Mouse (Mus musculus) urinary bladder, postnatal 36 days (tissue): ENCODE results near the gene Nlk.
A peak's percentile ranks its signal among the peaks of the same experiment; 100 is the strongest.
"Not testable (repeated sequence)": the region's sequence is repeated elsewhere in the genome, so short reads cannot be mapped to it uniquely, and the experiment has no call there.

Source experiments
- DNase-seq, 2 experiments: peaks; one replicate each; pipeline ENCODE4 v3.0.0; 2022; ENCODE audit warnings: low spot score in 2 of 2, mixed read lengths in 1 of 2

Gene Nlk

GRCm38 (mm10) chr11:78549491-78549987, 147.6 kb downstream of the Nlk start:
- DNase-seq, result no peak

- DNase-seq, result no peak
Measured at GRCm38 (mm10) chr11:78547718-78548460, 149.3 kb downstream of the Nlk start.

GRCm38 (mm10) chr11:78545181-78545580, 152.0 kb downstream of the Nlk start:
- no peak for DNase-seq

- no peak for DNase-seq
Measured at GRCm38 (mm10) chr11:78544449-78545111, 152.6 kb downstream of the Nlk start.

GRCm38 (mm10) chr11:78540358-78540757, 156.8 kb downstream of the Nlk start:
- DNase-seq, result no peak

GRCm38 (mm10) chr11:78536690-78537084, 160.5 kb downstream of the Nlk start:
- DNase-seq, result no peak

- peak; percentile 93 to 98 for DNase-seq
Measured at GRCm38 (mm10) chr11:78536080-78536689, 161.0 kb downstream of the Nlk start, which contains the start of the genes Tnfaip1 and Ift20. Tnfaip1 (minus strand) TSS chr11:78536332. Ift20 (plus strand) TSS chr11:78536361.

- peak in 1 of 2 experiments; percentile 23 for DNase-seq
Measured at GRCm38 (mm10) chr11:78535376-78536079, 161.6 kb downstream of the Nlk start.

- DNase-seq, result no peak
Measured at GRCm38 (mm10) chr11:78534516-78534915, 162.7 kb downstream of the Nlk start.

GRCm38 (mm10) chr11:78531515-78531914, 165.7 kb downstream of the Nlk start:
- DNase-seq, result not testable (repeated sequence)

- DNase-seq, result no peak
Measured at GRCm38 (mm10) chr11:78531046-78531445, 166.1 kb downstream of the Nlk start.

GRCm38 (mm10) chr11:78530001-78530400, 167.2 kb downstream of the Nlk start:
- DNase-seq, result no peak

- DNase-seq, result no peak
Measured at GRCm38 (mm10) chr11:78528714-78529113, 168.5 kb downstream of the Nlk start.

GRCm38 (mm10) chr11:78524838-78525237, 172.3 kb downstream of the Nlk start:
- no peak for DNase-seq

GRCm38 (mm10) chr11:78523241-78523955, 173.8 kb downstream of the Nlk start:
- DNase-seq, result no peak

GRCm38 (mm10) chr11:78522481-78522997, 174.6 kb downstream of the Nlk start:
- no peak for DNase-seq

- no peak for DNase-seq
Measured at GRCm38 (mm10) chr11:78521880-78522279, 175.3 kb downstream of the Nlk start.

GRCm38 (mm10) chr11:78518931-78519330, 178.2 kb downstream of the Nlk start:
- no peak for DNase-seq
